24 mouse cellular contexts compared by ENCODE assay signal in the genomic region with DNA sequence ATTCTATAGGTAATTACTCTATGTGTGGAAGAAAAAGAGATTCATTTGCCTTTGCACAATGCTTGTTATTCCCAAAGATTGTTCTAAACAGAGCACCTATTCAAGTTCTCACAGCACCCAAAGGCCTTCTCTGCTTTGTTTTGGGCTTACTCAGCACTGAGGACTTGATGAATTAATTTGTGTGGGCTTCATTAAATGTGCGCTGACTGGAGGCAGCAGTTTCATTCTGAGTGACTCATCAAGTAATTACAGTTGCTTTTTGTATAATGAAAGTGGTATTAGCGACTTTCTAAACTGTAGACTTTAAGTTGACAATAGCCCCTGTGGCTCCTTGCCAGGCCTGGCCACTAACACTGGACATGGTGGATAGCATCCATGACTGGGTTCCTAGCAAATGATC.
"Had no signal": no experiment of that assay in that cellular context is flagged by ENCODE, and none has a peak within 500 bp of the region (broad histone marks: within the 10 kb centered on the region; RNA-seq: fewer than 3 reads in every experiment).

No protein-coding gene starts in this region.

- DNase-seq: kidney, adult 18-20 months; kidney, adult 9 months; kidney, postnatal 25 days; layer of hippocampus, adult 9-11 months; left cerebral cortex, postnatal 4 days; liver, postnatal 0 days; lung, embryonic 14.5 days; retina, postnatal 1 day; thymus, adult 18-20 months; thymus, postnatal 36 days had no signal

- H3K9me3 ChIP-seq: limb, embryonic 12.5 days; limb, embryonic 15.5 days; midbrain, embryonic 12.5 days; midbrain, embryonic 15.5 days; neural tube, embryonic 12.5 days; neural tube, embryonic 15.5 days; stomach, embryonic 15.5 days had no signal

- H3K27me3 ChIP-seq: limb, embryonic 12.5 days; limb, embryonic 15.5 days; midbrain, embryonic 12.5 days; midbrain, embryonic 15.5 days; neural tube, embryonic 12.5 days; neural tube, embryonic 15.5 days; stomach, embryonic 15.5 days had no signal

- H3K4me3 ChIP-seq: layer of hippocampus, adult 2 months; left cerebral cortex, adult 2 months; limb, embryonic 12.5 days; limb, embryonic 15.5 days; midbrain, embryonic 12.5 days; midbrain, embryonic 15.5 days; neural tube, embryonic 12.5 days; neural tube, embryonic 15.5 days; stomach, embryonic 15.5 days had no signal

- H3K4me1 ChIP-seq: limb, embryonic 12.5 days; limb, embryonic 15.5 days; midbrain, embryonic 12.5 days; midbrain, embryonic 15.5 days; neural tube, embryonic 12.5 days; neural tube, embryonic 15.5 days; stomach, embryonic 15.5 days had no signal

- ATAC-seq: liver, postnatal 0 days; lung, postnatal 0 days; midbrain, embryonic 15.5 days had no signal

- H3K4me2 ChIP-seq: limb, embryonic 12.5 days; limb, embryonic 15.5 days; liver, embryonic 11.5 days; lung, embryonic 14.5 days; midbrain, embryonic 12.5 days; midbrain, embryonic 15.5 days; neural tube, embryonic 12.5 days; neural tube, embryonic 15.5 days; stomach, embryonic 15.5 days had no signal

- H3K27ac ChIP-seq: kidney, postnatal 0 days; layer of hippocampus, adult 2 months; left cerebral cortex, adult 2 months; limb, embryonic 12.5 days; limb, embryonic 15.5 days; liver, embryonic 14.5 days; macrophage; midbrain, embryonic 12.5 days; midbrain, embryonic 15.5 days; neural tube, embryonic 12.5 days; neural tube, embryonic 15.5 days; stomach, embryonic 15.5 days had no signal

- H3K9ac ChIP-seq: limb, embryonic 12.5 days; limb, embryonic 15.5 days; liver, embryonic 14.5 days; liver, postnatal 0 days; lung, embryonic 14.5 days; midbrain, embryonic 12.5 days; midbrain, embryonic 15.5 days; neural tube, embryonic 12.5 days; neural tube, embryonic 15.5 days; stomach, embryonic 15.5 days had no signal

- H3K36me3 ChIP-seq: limb, embryonic 12.5 days; limb, embryonic 15.5 days; midbrain, embryonic 12.5 days; midbrain, embryonic 15.5 days; neural tube, embryonic 12.5 days; neural tube, embryonic 15.5 days; stomach, embryonic 15.5 days had no signal
